Mouse (Mus musculus) megakaryocyte, embryonic 14.5 days (primary cell): ENCODE measurements around the gene Pam16.

Source experiments
- FLI1 ChIP-seq: IDR thresholded peaks from 2 replicates; pipeline ENCODE4 v1.6.1; 2012; ENCODE audit warnings: low read length, inconsistent platforms, mixed read lengths
- GATA1 ChIP-seq: IDR thresholded peaks from 3 replicates; pipeline ENCODE4 v1.6.1; 2012; ENCODE audit warnings: mixed read lengths, low read length, inconsistent platforms, borderline replicate concordance

DNA sequence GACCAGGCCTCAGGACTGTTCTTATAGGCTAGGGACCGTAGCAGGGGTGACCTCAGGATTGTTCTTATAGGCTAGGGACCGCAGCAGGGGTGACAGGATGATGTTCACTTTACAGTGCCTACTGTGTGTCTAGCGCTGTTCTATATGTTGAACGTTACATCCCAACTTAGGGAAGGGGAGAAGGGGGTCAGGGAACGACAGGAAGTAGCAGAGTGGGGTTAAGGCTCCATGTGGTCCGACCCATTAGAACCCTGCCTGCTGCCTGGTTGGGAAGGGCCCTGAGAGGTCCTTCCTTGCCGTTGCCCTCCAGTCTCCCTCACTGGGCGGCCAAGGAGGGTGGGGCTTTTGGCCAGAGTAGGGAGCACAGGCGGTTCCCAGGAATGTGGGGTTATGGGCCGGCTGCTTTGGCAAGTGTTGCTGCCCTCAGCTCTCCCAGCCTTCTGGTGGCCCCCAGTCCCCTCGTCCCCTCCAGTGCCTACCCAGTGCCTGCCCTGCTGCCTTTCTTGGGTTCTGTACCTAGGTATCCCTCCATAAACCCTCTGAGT is 20.4 kb downstream of the Pam16 start:
- no peak for TF ChIP-seq GATA1
- no peak for TF ChIP-seq FLI1
